Mouse (Mus musculus) intestine, embryonic 14.5 days (tissue): ENCODE measurements around the gene Atg14. TPM values are rescaled to one million over a fixed set of nuclear protein-coding genes. Genes with fewer than 3 reads are reported as not detected.
"Not testable (repeated sequence)": the region's sequence is repeated elsewhere in the genome, so short reads cannot be mapped to it uniquely, and the experiment has no call there.

Source experiments
- ATAC-seq: fragments of 200-750 bp; cut with Nextera tagmentation; replicated peaks from 2 replicates; pipeline ENCODE4 v1.8.0; 2017; ENCODE audit warnings: low read depth, moderate number of reproducible peaks, moderate TSS enrichment, moderate library complexity; ENCODE audit not compliant: low FRiP score, low TSS enrichment
- DNase-seq: peaks from one replicate; pipeline ENCODE4 v3.0.0-alpha.2; 2018; ENCODE audit warnings: low spot score
- H3K27ac ChIP-seq: fragments of 300-500 bp; sonication (generic); 2 replicates; pipeline ENCODE4 v1.5.1; 2014; ENCODE audit warnings: low read depth, mild to moderate bottlenecking, control low read depth
- H3K27me3 ChIP-seq: fragments of 300-500 bp; sonication (generic); replicated peaks from 2 replicates; pipeline ENCODE4 v1.6.1; 2014; ENCODE audit warnings: low read length, control low read depth; ENCODE audit not compliant: control insufficient read depth, insufficient read depth
- H3K36me3 ChIP-seq: fragments of 300-500 bp; sonication (generic); 2 replicates; pipeline ENCODE4 v1.6.1; 2014; ENCODE audit warnings: low read length, control low read depth; ENCODE audit not compliant: control insufficient read depth, insufficient read depth
- H3K4me1 ChIP-seq: fragments of 300-500 bp; sonication (generic); replicated peaks from 2 replicates; pipeline ENCODE4 v1.6.1; 2014; ENCODE audit warnings: low read length, control low read depth, mixed read lengths; ENCODE audit not compliant: control insufficient read depth, insufficient read depth
- H3K4me2 ChIP-seq: fragments of 300-500 bp; sonication (generic); 2 replicates; pipeline ENCODE4 v1.6.1; 2014; ENCODE audit warnings: low read length
- H3K4me3 ChIP-seq: fragments of 300-500 bp; sonication (generic); 2 replicates; pipeline ENCODE4 v1.5.1; 2014; ENCODE audit warnings: low read depth, low read length, control low read depth, mixed read lengths
- H3K9ac ChIP-seq: fragments of 300-500 bp; sonication (generic); 2 replicates; pipeline ENCODE4 v1.6.1; 2014; ENCODE audit warnings: mild to moderate bottlenecking, low read length
- H3K9me3 ChIP-seq: fragments of 300-500 bp; sonication (generic); 2 replicates; pipeline ENCODE4 v1.6.1; 2016; ENCODE audit warnings: low read length, control low read depth; ENCODE audit not compliant: control insufficient read depth
- WGBS: fragments of 180-500 bp; shearing (Covaris S2); extraction: QIAGEN DNeasy Blood & Tissue Kit; methylation state at CpG from one replicate; pipeline ENCODE4 v1.1.7; 2014; 5-methylcytosine and 5-hydroxymethylcytosine counted together
- polyA plus RNA-seq: library from polyadenylated mRNA; unstranded; fragments of >200 nt; fragmentation: Nextera tagmentation; extraction: Ambion mirVana; gene quantifications from 2 replicates; pipeline ENCODE4 v1.2.1, GENCODE M21; 2014

The Atg14 gene
- polyA plus RNA-seq, result 13.6 and 16.2 TPM in 2 replicates

DNA sequence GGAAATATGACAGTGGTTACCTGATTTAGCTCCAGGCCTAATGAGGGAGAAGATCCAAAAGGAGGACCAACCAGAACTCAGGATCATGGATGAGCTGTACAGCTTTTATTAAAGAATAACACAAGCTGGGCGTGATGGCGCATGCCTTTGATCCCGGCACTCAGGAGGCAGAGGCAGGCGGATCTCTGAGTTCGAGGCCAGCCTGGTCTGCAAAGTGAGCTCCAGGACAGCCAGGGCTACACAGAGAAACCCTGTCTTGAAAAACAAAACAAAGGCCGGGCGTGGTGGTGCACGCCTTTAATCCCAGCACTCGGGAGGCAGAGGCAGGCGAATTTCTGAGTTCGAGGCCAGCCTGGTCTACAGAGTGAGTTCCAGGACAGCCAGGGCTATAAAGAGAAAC is at the start of gene Atg14:
Gene Atg14 (minus strand): TSS at position 101 of the 400 bp plus-strand sequence.
- not testable (repeated sequence) for H3K9me3 ChIP-seq, H3K36me3 ChIP-seq, H3K9ac ChIP-seq, ATAC-seq, H3K27ac ChIP-seq, H3K27me3 ChIP-seq, H3K4me2 ChIP-seq, H3K4me1 ChIP-seq, H3K4me3 ChIP-seq, DNase-seq
- 93% methylated on average over 11 of the region's 11 CpGs for WGBS

DNA sequence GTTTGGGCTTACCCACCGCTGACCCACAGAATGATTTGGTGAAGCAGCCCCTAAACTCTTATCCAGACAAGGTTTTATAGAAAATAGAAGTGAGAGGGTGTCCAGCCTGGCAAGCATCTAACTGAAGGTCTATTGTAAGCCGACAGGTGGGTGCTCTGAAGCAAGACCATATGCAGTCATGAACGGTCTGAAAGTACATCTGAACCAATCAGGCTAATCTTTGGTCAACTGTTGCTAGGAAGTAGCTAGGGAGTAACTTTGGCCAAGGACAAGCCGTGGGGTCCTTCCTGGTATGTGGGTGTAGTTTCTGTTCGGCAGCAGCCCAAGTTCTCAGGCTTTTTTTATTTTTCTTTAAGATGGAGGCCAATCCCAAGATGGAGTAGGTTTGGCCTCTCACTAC is 48.4 kb upstream of the Atg14 start:
- DNase-seq (no peak), ATAC-seq (no peak)
- Histone ChIP-seq H3K4me2 (no peak overlapping the region), H3K9ac (no peak overlapping the region), H3K9me3 (no peaks in the 10 kb centered on the region), H3K4me1 (no peaks in the 10 kb centered on the region), H3K27ac (no peak overlapping the region), H3K36me3 (no peaks in the 10 kb centered on the region), H3K4me3 (no peak overlapping the region), H3K27me3 (no peaks in the 10 kb centered on the region)
- 88% methylated on average over 5 of the region's 5 CpGs for WGBS

DNA sequence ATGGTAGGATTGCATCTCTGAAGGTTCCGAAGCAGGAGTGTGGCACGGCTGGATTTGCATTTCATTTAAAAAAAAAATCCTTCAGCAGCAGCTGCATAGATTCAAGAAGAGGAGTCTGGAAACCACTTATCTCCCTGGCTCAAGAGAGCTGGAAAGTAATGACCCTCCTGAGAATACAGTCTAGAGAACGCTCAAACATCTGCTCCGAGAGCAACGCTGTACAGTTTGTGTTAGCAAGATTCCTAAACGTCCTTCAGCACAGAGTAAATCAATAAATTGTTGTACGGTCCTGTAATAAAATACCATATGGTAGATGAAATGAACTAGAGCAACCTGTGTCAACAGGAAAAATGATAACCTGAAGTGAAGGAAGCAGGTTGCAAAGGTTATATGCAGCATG is 42.8 kb upstream of the Atg14 start:
- Histone ChIP-seq H3K9me3 (no peaks in the 10 kb centered on the region), H3K36me3 (no peaks in the 10 kb centered on the region), H3K4me3 (no peak overlapping the region), H3K4me1 (no peaks in the 10 kb centered on the region), H3K4me2 (no peak overlapping the region), H3K27me3 (no peaks in the 10 kb centered on the region), H3K9ac (no peak overlapping the region), H3K27ac (no peak overlapping the region)
- WGBS, result 42% methylated on average over 7 of the region's 7 CpGs
- ATAC-seq (no peak), DNase-seq (no peak)

DNA sequence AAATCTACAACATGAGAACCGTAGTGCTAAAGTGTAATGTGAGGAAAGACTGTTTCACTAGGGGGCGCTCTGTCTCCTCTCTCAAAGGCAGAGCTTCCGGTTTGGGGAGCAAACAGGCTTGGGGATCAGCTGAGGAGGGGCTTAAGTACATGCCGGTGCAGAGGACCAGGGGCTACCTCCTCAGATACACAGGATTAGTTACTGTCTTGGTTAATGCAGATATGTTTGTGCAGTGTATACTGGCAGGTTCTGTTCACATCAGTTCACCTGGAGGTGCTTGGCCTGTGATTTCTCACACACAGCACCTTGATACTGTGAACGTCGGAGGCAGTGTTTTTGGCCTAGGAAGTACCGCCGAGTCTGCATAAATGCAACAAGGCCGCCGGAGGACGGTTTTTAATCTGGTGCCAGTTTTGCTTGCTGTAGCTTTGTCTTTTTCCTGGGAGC is 27.5 kb upstream of the Atg14 start:
- ATAC-seq, result peak; percentile 62; the same call in 1 of the 2 replicates
- 32% methylated on average over 11 of the region's 11 CpGs for WGBS

DNA sequence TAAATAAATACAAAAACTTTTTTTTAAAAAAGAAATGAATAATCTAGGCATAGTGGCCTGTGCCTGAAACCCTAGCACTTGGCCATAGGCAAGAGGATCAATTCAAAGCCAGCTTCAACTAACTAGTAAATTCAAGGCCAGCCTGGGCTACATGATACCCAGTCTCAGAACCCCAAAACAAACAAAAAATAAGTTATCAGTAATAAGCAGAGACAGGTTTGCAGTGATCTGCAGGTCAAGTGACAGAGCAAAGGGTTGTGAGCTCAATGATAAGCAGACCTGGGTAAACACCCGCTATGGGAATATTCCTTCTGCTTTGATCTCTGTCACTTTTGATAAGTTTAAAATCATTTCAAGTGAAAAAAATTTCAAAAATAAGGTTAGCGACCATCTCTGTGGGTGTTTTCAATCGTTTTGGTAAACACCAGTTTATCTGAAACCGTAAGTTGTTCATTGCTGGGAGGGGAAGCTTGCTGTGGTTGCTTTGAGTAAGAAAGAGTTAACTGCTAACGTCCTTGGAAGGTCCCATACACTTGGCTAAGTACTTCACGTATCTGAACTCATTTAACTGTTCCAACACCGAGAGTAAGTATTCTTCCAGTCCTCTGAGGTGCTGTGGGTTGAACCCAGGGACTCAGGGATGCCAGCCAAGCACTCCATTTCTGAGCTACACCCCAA is 24.1 kb upstream of the Atg14 start:
- H3K9ac ChIP-seq, result no peak overlapping the region
- ATAC-seq (no peak), DNase-seq (no peak)
- H3K9me3 ChIP-seq, result no peaks in the 10 kb centered on the region
- H3K4me2 ChIP-seq, result no peak overlapping the region
- no peaks in the 10 kb centered on the region for H3K27me3 ChIP-seq
- no peak overlapping the region for H3K4me3 ChIP-seq
- H3K27ac ChIP-seq, result no peak overlapping the region
- H3K4me1 ChIP-seq, result no peaks in the 10 kb centered on the region
- H3K36me3 ChIP-seq, result no peaks in the 10 kb centered on the region
- 48% methylated on average over 7 of the region's 7 CpGs for WGBS

More for the DNA sequence above, 27.5 kb upstream of the Atg14 start:
- H3K4me2 ChIP-seq, result peak overlapping the region; percentile 28
- H3K36me3 ChIP-seq, result no peaks in the 10 kb centered on the region
- H3K27me3 ChIP-seq, result no peaks in the 10 kb centered on the region
- H3K9me3 ChIP-seq, result no peaks in the 10 kb centered on the region
- DNase-seq, result peak; percentile 80
- no peak overlapping the region for H3K4me3 ChIP-seq
- H3K27ac ChIP-seq, result no peak overlapping the region
- H3K9ac ChIP-seq, result no peak overlapping the region
- H3K4me1 ChIP-seq, result no peaks in the 10 kb centered on the region

DNA sequence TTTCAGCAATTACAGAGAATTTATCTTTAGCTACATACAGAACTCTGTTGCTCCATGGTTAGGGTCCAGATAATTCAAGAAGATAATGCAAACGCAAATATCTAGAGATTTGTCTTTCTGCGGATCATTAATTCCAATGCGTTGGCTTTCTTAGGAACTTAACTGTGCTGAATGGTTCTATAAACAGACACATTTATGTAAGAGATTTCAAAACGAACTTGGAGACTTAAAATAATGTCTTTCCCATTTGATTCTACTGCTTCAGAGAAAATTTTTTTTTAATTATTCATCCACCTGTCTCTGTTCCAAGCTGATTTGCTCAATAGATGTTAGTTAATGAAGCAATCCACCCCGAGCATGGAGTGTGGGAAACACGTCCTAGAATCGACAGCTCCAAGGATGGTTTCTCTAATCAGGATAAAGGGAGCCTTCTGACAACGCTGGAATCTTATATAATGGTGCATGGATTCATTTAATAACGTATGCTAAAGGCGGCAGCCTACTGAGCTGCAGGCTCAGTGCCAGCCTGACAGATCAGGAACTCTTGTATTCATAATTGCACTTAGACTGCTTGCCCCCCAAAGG is 20.0 kb upstream of the Atg14 start:
- no peak overlapping the region for H3K9ac ChIP-seq
- no peak for DNase-seq
- H3K36me3 ChIP-seq, result no peaks in the 10 kb centered on the region
- WGBS, result 77% methylated on average over 10 of the region's 10 CpGs
- H3K4me1 ChIP-seq, result no peaks in the 10 kb centered on the region
- no peak overlapping the region for H3K4me2 ChIP-seq
- H3K4me3 ChIP-seq, result no peak overlapping the region
- ATAC-seq, result no peak
- no peaks in the 10 kb centered on the region for H3K9me3 ChIP-seq
- no peaks in the 10 kb centered on the region for H3K27me3 ChIP-seq
- no peak overlapping the region for H3K27ac ChIP-seq

DNA sequence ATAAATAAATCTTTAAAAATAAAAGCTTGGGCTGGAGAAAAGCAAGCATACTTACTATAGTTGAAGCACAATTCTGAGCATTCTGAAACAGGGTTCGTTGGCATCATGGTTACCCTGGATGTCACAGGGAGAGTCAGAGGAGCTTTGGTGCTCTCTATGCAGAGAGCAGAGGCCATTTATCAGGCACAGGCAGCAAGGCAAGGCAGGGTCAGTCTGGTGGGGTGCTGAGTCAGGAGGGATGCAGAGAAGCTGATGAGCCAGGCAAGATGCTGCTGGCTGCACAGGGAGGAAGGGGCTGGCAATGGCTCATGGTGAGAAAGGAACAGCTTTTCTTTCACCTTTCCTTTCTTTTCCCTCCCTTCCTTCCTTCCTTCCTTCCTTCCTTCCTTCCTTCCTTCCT is 19.0 kb upstream of the Atg14 start:
- Histone ChIP-seq H3K9me3 (no peaks in the 10 kb centered on the region), H3K27ac (no peak overlapping the region), H3K4me2 (no peak overlapping the region), H3K4me1 (no peaks in the 10 kb centered on the region), H3K36me3 (no peaks in the 10 kb centered on the region), H3K27me3 (no peaks in the 10 kb centered on the region), H3K4me3 (no peak overlapping the region), H3K9ac (no peak overlapping the region)
- DNase-seq (no peak), ATAC-seq (no peak)
- WGBS, result 90% methylated on average over 1 of the region's 1 CpGs

DNA sequence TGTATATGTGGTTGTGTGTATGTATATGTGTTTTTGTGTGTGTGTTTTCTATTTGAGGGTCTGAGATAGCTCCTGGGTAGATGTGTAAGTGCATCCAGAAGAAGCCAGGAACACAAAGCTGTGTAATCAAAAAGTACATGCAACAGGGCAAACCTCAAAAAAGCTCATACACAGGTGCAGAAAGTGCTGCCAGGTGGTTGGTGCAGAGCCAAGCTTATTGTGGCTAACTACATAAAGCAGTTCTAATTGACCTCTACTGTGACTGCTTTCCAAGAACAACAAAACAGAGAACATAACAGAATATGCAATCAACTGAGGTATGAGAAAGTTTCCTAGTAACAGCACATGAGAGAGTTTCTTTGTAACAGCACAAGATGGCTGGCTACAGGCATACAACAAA is 13.9 kb upstream of the Atg14 start:
- H3K27ac ChIP-seq, result no peak overlapping the region
- H3K27me3 ChIP-seq, result no peaks in the 10 kb centered on the region
- ATAC-seq (no peak), DNase-seq (no peak)
- no peak overlapping the region for H3K9ac ChIP-seq
- H3K9me3 ChIP-seq, result no peaks in the 10 kb centered on the region
- H3K4me2 ChIP-seq, result no peak overlapping the region
- H3K4me1 ChIP-seq, result no peaks in the 10 kb centered on the region
- H3K36me3 ChIP-seq, result no peaks in the 10 kb centered on the region
- no peak overlapping the region for H3K4me3 ChIP-seq

DNA sequence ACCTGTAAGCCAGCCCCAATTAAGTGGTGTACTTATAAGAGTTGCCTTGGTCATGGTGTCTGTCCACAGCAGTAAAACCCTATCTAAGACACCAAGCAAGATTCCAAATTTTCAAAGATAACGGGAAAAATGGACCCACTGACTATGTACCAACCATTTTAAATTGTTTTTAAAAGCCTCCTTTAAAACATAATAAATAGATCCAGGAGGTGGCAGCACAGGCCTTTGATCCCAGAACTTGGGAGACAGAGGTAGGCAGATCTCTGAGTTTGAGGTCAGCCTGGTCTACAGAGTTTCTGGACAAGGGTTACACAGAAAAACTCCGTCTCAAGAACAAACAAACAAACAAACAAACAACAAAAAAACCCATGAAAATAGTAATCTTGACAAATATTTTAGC is 11.2 kb upstream of the Atg14 start:
- DNase-seq (no peak), ATAC-seq (no peak)

More for the DNA sequence above, 11.2 kb upstream of the Atg14 start:
- H3K27me3 ChIP-seq, result no peaks in the 10 kb centered on the region
- H3K9ac ChIP-seq, result no peak overlapping the region
- H3K4me3 ChIP-seq, result no peak overlapping the region
- no peaks in the 10 kb centered on the region for H3K4me1 ChIP-seq
- no peaks in the 10 kb centered on the region for H3K36me3 ChIP-seq
- no peaks in the 10 kb centered on the region for H3K9me3 ChIP-seq
- no peak overlapping the region for H3K4me2 ChIP-seq
- H3K27ac ChIP-seq, result no peak overlapping the region
- 50% methylated on average over 2 of the region's 2 CpGs for WGBS
